ENCODE assay signal across 24 mouse cellular contexts in genomic region chr13:91246472-91246871, GRCm38 (mm10). TPM values are rescaled to one million over a fixed set of nuclear protein-coding genes. Genes with fewer than 3 reads are reported as not detected.
DNase-seq lines count a peak whose midpoint lies in the region; ATAC-seq lines count a peak whose summit lies in the region.
"Had no signal": no experiment of that assay in that cellular context is flagged by ENCODE, and none has a peak within 500 bp of the region (broad histone marks: within the 10 kb centered on the region; RNA-seq: fewer than 3 reads in every experiment).

No protein-coding gene starts in this region.

- H3K4me3 ChIP-seq in kidney, embryonic 14.5 days (ENCODE audit: low read length): no peak overlapping the region
- H3K4me3 ChIP-seq in kidney, embryonic 16.5 days (ENCODE audit: low read length): no peak overlapping the region
- H3K4me3 ChIP-seq in neural tube, embryonic 11.5 days (ENCODE audit: low read depth, low read length): no peak overlapping the region
- H3K4me3 ChIP-seq in neural tube, embryonic 15.5 days (replicated peaks): no peak overlapping the region
- H3K4me3 ChIP-seq: embryonic facial prominence, embryonic 10.5 days; embryonic facial prominence, embryonic 12.5 days; forebrain, embryonic 13.5 days; forebrain, embryonic 15.5 days had no signal

- H3K4me2 ChIP-seq in kidney, embryonic 14.5 days (replicated peaks; ENCODE audit: low read depth, low read length): no peak overlapping the region
- H3K4me2 ChIP-seq in kidney, embryonic 16.5 days (replicated peaks; ENCODE audit: low read depth, low read length): no peak overlapping the region
- H3K4me2 ChIP-seq in neural tube, embryonic 11.5 days (ENCODE audit: low read depth): no peak overlapping the region
- no peak overlapping the region for H3K4me2 ChIP-seq in neural tube, embryonic 15.5 days
- H3K4me2 ChIP-seq: embryonic facial prominence, embryonic 12.5 days; forebrain, embryonic 13.5 days; forebrain, embryonic 15.5 days had no signal

- H3K27me3 ChIP-seq in kidney, embryonic 14.5 days (ENCODE audit: control insufficient read depth, insufficient read depth, low read length): no peaks in the 10 kb centered on the region
- H3K27me3 ChIP-seq in kidney, embryonic 16.5 days (ENCODE audit: insufficient read depth, low read length): no peaks in the 10 kb centered on the region
- H3K27me3 ChIP-seq in neural tube, embryonic 11.5 days (ENCODE audit: control insufficient read depth, insufficient read depth, low read length): no peaks in the 10 kb centered on the region
- no peaks in the 10 kb centered on the region for H3K27me3 ChIP-seq in neural tube, embryonic 15.5 days (replicated peaks)
- H3K27me3 ChIP-seq: CH12.LX; embryonic facial prominence, embryonic 12.5 days; forebrain, embryonic 13.5 days; forebrain, embryonic 15.5 days; Patski had no signal

- H3K9ac ChIP-seq in kidney, embryonic 14.5 days (ENCODE audit: low read depth, low read length): no peak overlapping the region
- H3K9ac ChIP-seq in kidney, embryonic 16.5 days (replicated peaks; ENCODE audit: low read length): no peak overlapping the region
- H3K9ac ChIP-seq in neural tube, embryonic 11.5 days (ENCODE audit: low read length): no peak overlapping the region
- H3K9ac ChIP-seq in neural tube, embryonic 15.5 days (replicated peaks): no peak overlapping the region
- H3K9ac ChIP-seq: embryonic facial prominence, embryonic 12.5 days; forebrain, embryonic 13.5 days; forebrain, embryonic 15.5 days had no signal

- DNase-seq in kidney, adult 11 months: no peak
- no peak for DNase-seq in kidney, postnatal 25 days
- no peak for DNase-seq in neural tube, embryonic 11.5 days (ENCODE audit: low spot score)
- no peak for DNase-seq in adrenal gland, postnatal 36 days
- DNase-seq: adrenal gland, adult 2 months; adrenal gland, postnatal 10 days; adrenal gland, postnatal 25 days; B cell, adult 2 months; cerebellum, adult 11-12 months; cerebellum, adult 2 months; cerebellum, adult 9-10 months; cerebellum, postnatal 10 days; cerebellum, postnatal 25 days had no signal

- H3K9me3 ChIP-seq in kidney, embryonic 14.5 days (ENCODE audit: control insufficient read depth, low read length): no peaks in the 10 kb centered on the region
- H3K9me3 ChIP-seq in kidney, embryonic 16.5 days (ENCODE audit: low read length): no peaks in the 10 kb centered on the region
- no peaks in the 10 kb centered on the region for H3K9me3 ChIP-seq in neural tube, embryonic 11.5 days (ENCODE audit: control insufficient read depth, low read length)
- H3K9me3 ChIP-seq in neural tube, embryonic 15.5 days (replicated peaks): no peaks in the 10 kb centered on the region
- H3K9me3 ChIP-seq: embryonic facial prominence, embryonic 10.5 days; embryonic facial prominence, embryonic 12.5 days; forebrain, embryonic 13.5 days; forebrain, embryonic 15.5 days; G1E had no signal

- 22% methylated on average over 2 of the region's 2 CpGs for WGBS in kidney, embryonic 14.5 days
- WGBS in kidney, embryonic 16.5 days: 19% methylated on average over 2 of the region's 2 CpGs
- 70% methylated on average over 2 of the region's 2 CpGs for WGBS in neural tube, embryonic 11.5 days
- WGBS in neural tube, embryonic 15.5 days: 59% methylated on average over 2 of the region's 2 CpGs

- no peaks in the 10 kb centered on the region for H3K4me1 ChIP-seq in kidney, embryonic 14.5 days (ENCODE audit: control insufficient read depth, insufficient read depth, low read length)
- H3K4me1 ChIP-seq in kidney, embryonic 16.5 days (ENCODE audit: insufficient read depth, low read length): no peaks in the 10 kb centered on the region
- no peaks in the 10 kb centered on the region for H3K4me1 ChIP-seq in neural tube, embryonic 11.5 days (ENCODE audit: control insufficient read depth, insufficient read depth, low read length)
- H3K4me1 ChIP-seq in neural tube, embryonic 15.5 days: no peaks in the 10 kb centered on the region
- H3K4me1 ChIP-seq: embryonic facial prominence, embryonic 10.5 days; embryonic facial prominence, embryonic 12.5 days; forebrain, embryonic 13.5 days; forebrain, embryonic 15.5 days had no signal

- H3K27ac ChIP-seq in kidney, embryonic 14.5 days (ENCODE audit: low read depth, low read length): no peak overlapping the region
- H3K27ac ChIP-seq in kidney, embryonic 16.5 days (ENCODE audit: low read length): no peak overlapping the region
- no peak overlapping the region for H3K27ac ChIP-seq in neural tube, embryonic 11.5 days (ENCODE audit: low read depth, low read length)
- no peak overlapping the region for H3K27ac ChIP-seq in neural tube, embryonic 15.5 days (replicated peaks)
- H3K27ac ChIP-seq: embryonic facial prominence, embryonic 10.5 days; embryonic facial prominence, embryonic 12.5 days; forebrain, embryonic 13.5 days; forebrain, embryonic 15.5 days had no signal

- no peaks in the 10 kb centered on the region for H3K36me3 ChIP-seq in kidney, embryonic 14.5 days (ENCODE audit: control insufficient read depth, insufficient read depth, low read length)
- H3K36me3 ChIP-seq in kidney, embryonic 16.5 days (ENCODE audit: insufficient read depth, low read length): no peaks in the 10 kb centered on the region
- H3K36me3 ChIP-seq in neural tube, embryonic 11.5 days (ENCODE audit: control insufficient read depth, insufficient read depth, low read length): no peaks in the 10 kb centered on the region
- H3K36me3 ChIP-seq in neural tube, embryonic 15.5 days: no peaks in the 10 kb centered on the region
- H3K36me3 ChIP-seq: embryonic facial prominence, embryonic 10.5 days; embryonic facial prominence, embryonic 12.5 days; forebrain, embryonic 15.5 days; G1E had no signal

- ATAC-seq in kidney, embryonic 14.5 days (ENCODE audit: low FRiP score, low TSS enrichment): peak; percentile 71; the same call in 1 of the 2 replicates
- ATAC-seq in kidney, embryonic 16.5 days (ENCODE audit: low FRiP score, low TSS enrichment): peak; percentile 73; the same call in 1 of the 2 replicates
- ATAC-seq in neural tube, embryonic 11.5 days (ENCODE audit: insufficient read depth, low FRiP score, low TSS enrichment): 0 out of 2 replicates have a peak, but pooled peaks have one; percentile 9
- ATAC-seq in neural tube, embryonic 15.5 days (ENCODE audit: low FRiP score): no peak
- ATAC-seq: CD4-positive, CD25-positive, alpha-beta regulatory T cell, adult 4 months; forebrain, embryonic 13.5 days; forebrain, embryonic 15.5 days; Patski had no signal

RNA-seq across cellular contexts. Expression of gene Atg10, which starts 22.7 kb away (rescaled TPM):
- polyA plus RNA-seq in kidney, embryonic 14.5 days (2014; fragmentation: Nextera tagmentation; extraction: Ambion mirVana): 15.3 and 16.9 TPM in 2 replicates
- 13.1 and 13.3 TPM in 2 replicates for polyA plus RNA-seq in kidney, embryonic 16.5 days (2015; fragmentation: Nextera tagmentation; extraction: Ambion mirVana)
- 14.0 and 16.2 TPM in 2 replicates for polyA plus RNA-seq in neural tube, embryonic 11.5 days (2014; fragmentation: Nextera tagmentation; extraction: Ambion mirVana)
- 14.1 and 15.9 TPM in 2 replicates for polyA plus RNA-seq in neural tube, embryonic 15.5 days (2015; fragmentation: Nextera tagmentation; extraction: Ambion mirVana)
- total RNA-seq in adrenal gland, postnatal 36 days (2021): 10 to 100 TPM; 15.2 to 22.1 TPM
